Comparison of ENCODE assay signal across 20 mouse cellular contexts in genomic region chr5:72696491-72696890, GRCm38 (mm10). TPM values are rescaled to one million over a fixed set of nuclear protein-coding genes. Genes with fewer than 3 reads are reported as not detected.
DNase-seq lines count a peak whose midpoint lies in the region; ATAC-seq lines count a peak whose summit lies in the region.
"Had no signal": no experiment of that assay in that cellular context is flagged by ENCODE, and none has a peak within 500 bp of the region (broad histone marks: within the 10 kb centered on the region; RNA-seq: fewer than 3 reads in every experiment).

No protein-coding gene starts in this region.

- no peak overlapping the region for H3K4me2 ChIP-seq in neural tube, embryonic 14.5 days (ENCODE audit: low read depth, low read length)
- H3K4me2 ChIP-seq in heart, embryonic 11.5 days, result no peak overlapping the region
- H3K4me2 ChIP-seq: lung, embryonic 15.5 days; midbrain, embryonic 12.5 days; neural tube, embryonic 13.5 days had no signal

- no peak overlapping the region for H3K9ac ChIP-seq in neural tube, embryonic 14.5 days (replicated peaks; ENCODE audit: low read depth, low read length)
- H3K9ac ChIP-seq in heart, embryonic 11.5 days (ENCODE audit: low read depth, low read length), result no peak overlapping the region
- H3K9ac ChIP-seq: lung, embryonic 15.5 days; midbrain, embryonic 12.5 days; neural tube, embryonic 13.5 days had no signal

- H3K4me3 ChIP-seq in neural tube, embryonic 14.5 days (ENCODE audit: low read depth, low read length), result no peak overlapping the region
- no peak overlapping the region for H3K4me3 ChIP-seq in heart, embryonic 11.5 days (ENCODE audit: low read depth, low read length)
- H3K4me3 ChIP-seq: lung, embryonic 15.5 days; midbrain, embryonic 12.5 days; neural tube, embryonic 13.5 days had no signal

- no peaks in the 10 kb centered on the region for H3K4me1 ChIP-seq in neural tube, embryonic 14.5 days (ENCODE audit: control insufficient read depth, insufficient read depth, low read length)
- no peaks in the 10 kb centered on the region for H3K4me1 ChIP-seq in heart, embryonic 11.5 days (ENCODE audit: control insufficient read depth, insufficient read depth, low read length)
- H3K4me1 ChIP-seq: lung, embryonic 15.5 days had no signal

- ATAC-seq in neural tube, embryonic 14.5 days (ENCODE audit: low read depth), result peak; percentile 34; the same call in 1 of the 2 replicates
- ATAC-seq in megakaryocyte progenitor cell, adult 5-6 weeks (replicated peaks; ENCODE audit: poor library complexity), result no peak
- ATAC-seq in heart, embryonic 11.5 days (replicated peaks; ENCODE audit: insufficient number of reproducible peaks, low FRiP score, low TSS enrichment), result no peak
- ATAC-seq: Patski had no signal

- H3K27me3 ChIP-seq in neural tube, embryonic 14.5 days (ENCODE audit: control insufficient read depth, insufficient read depth, low read length), result no peaks in the 10 kb centered on the region
- no peaks in the 10 kb centered on the region for H3K27me3 ChIP-seq in heart, embryonic 11.5 days (ENCODE audit: control insufficient read depth, insufficient read depth, low read length)
- H3K27me3 ChIP-seq: lung, embryonic 15.5 days; neural tube, embryonic 13.5 days; Patski had no signal

- no peaks in the 10 kb centered on the region for H3K36me3 ChIP-seq in neural tube, embryonic 14.5 days (ENCODE audit: control insufficient read depth, insufficient read depth, low read length)
- H3K36me3 ChIP-seq in heart, embryonic 11.5 days (ENCODE audit: control insufficient read depth, insufficient read depth, low read length), result no peaks in the 10 kb centered on the region
- H3K36me3 ChIP-seq: lung, embryonic 15.5 days; midbrain, embryonic 12.5 days; neural tube, embryonic 13.5 days had no signal

- WGBS in neural tube, embryonic 14.5 days, result 54% methylated on average over 13 of the region's 13 CpGs
- WGBS in heart, embryonic 11.5 days (ENCODE audit: insufficient replicate concordance), result 79% methylated on average over 13 of the region's 13 CpGs

- no peak overlapping the region for H3K27ac ChIP-seq in neural tube, embryonic 14.5 days (ENCODE audit: low read depth, low read length)
- H3K27ac ChIP-seq in heart, embryonic 11.5 days (ENCODE audit: low read depth, low read length), result no peak overlapping the region
- H3K27ac ChIP-seq: lung, embryonic 15.5 days; midbrain, embryonic 12.5 days; neural tube, embryonic 13.5 days had no signal

- no peaks in the 10 kb centered on the region for H3K9me3 ChIP-seq in neural tube, embryonic 14.5 days (ENCODE audit: control insufficient read depth, low read length)
- H3K9me3 ChIP-seq in heart, embryonic 11.5 days (replicated peaks; ENCODE audit: control insufficient read depth, low read length), result no peaks in the 10 kb centered on the region
- H3K9me3 ChIP-seq: lung, embryonic 15.5 days; midbrain, embryonic 12.5 days; neural tube, embryonic 13.5 days had no signal

- DNase-seq in left cerebral cortex, adult 18-20 months (ENCODE audit: low spot score in 2 of 2), result peak; percentile 14 to 37
- no peak for DNase-seq in left cerebral cortex, adult 11 months (ENCODE audit: low spot score)
- peak; percentile 11 to 42 for DNase-seq in frontal cortex, adult 2 months (ENCODE audit: extremely low spot score in 1 of 2, low spot score in 1 of 2)
- peak; percentile 33 for DNase-seq in layer of hippocampus, adult 9-10 months (ENCODE audit: low spot score)
- DNase-seq in gastrocnemius, postnatal 25 days, result no peak
- DNase-seq: adrenal gland, postnatal 36 days; cerebellum, adult 2 months; heart, adult 18-20 months; kidney, adult 18-20 months had no signal

RNA-seq across cellular contexts. Expression of gene Nipal1, which starts 48.9 kb away (rescaled TPM):
- total RNA-seq in left cerebral cortex, adult 18-20 months (2021), result not detected
- 0.02 and 0.13 TPM in 2 replicates for polyA plus RNA-seq in frontal cortex, adult 2 months (2012; rRNA removed)
- 0.50 and 1.2 TPM in 2 replicates for polyA plus RNA-seq in neural tube, embryonic 14.5 days (2014; fragmentation: Nextera tagmentation; extraction: Ambion mirVana)
- total RNA-seq in megakaryocyte progenitor cell, adult 5-6 weeks (2015), result not detected in 2 replicates
- total RNA-seq in megakaryocyte progenitor cell, adult 5-6 weeks (2017), result 1.3 TPM in 1 of 2 replicates, not detected in the other
- polyA plus RNA-seq in heart, embryonic 11.5 days (2014; fragmentation: Nextera tagmentation; extraction: Ambion mirVana), result 0.04 and 0.61 TPM in 2 replicates
- total RNA-seq in gastrocnemius, postnatal 25 days (2021), result not detected
- total RNA-seq: heart, adult 18-20 months; heart, postnatal 25 days had no signal
- polyA plus RNA-seq: cerebellum, adult 2 months had no signal

RNA-seq across cellular contexts. Expression of gene Cnga1, which starts 52.4 kb away (rescaled TPM):
- not detected for total RNA-seq in left cerebral cortex, adult 18-20 months (2021)
- not detected in 2 replicates for polyA plus RNA-seq in frontal cortex, adult 2 months (2012; rRNA removed)
- not detected in 2 replicates for polyA plus RNA-seq in neural tube, embryonic 14.5 days (2014; fragmentation: Nextera tagmentation; extraction: Ambion mirVana)
- total RNA-seq in megakaryocyte progenitor cell, adult 5-6 weeks (2015), result not detected in 2 replicates
- not detected in 2 replicates for total RNA-seq in megakaryocyte progenitor cell, adult 5-6 weeks (2017)
- not detected in 2 replicates for polyA plus RNA-seq in heart, embryonic 11.5 days (2014; fragmentation: Nextera tagmentation; extraction: Ambion mirVana)
- not detected for total RNA-seq in gastrocnemius, postnatal 25 days (2021)
- total RNA-seq: adrenal gland, postnatal 36 days; heart, postnatal 25 days had no signal
- polyA plus RNA-seq: cerebellum, adult 2 months; embryonic facial prominence, embryonic 11.5 days; forebrain, embryonic 11.5 days; limb, embryonic 11.5 days; midbrain, embryonic 12.5 days; neural tube, embryonic 13.5 days had no signal

RNA-seq across cellular contexts. Expression of gene Txk, which starts 56.1 kb away (rescaled TPM):
- under 1 TPM; 0.19 to 0.35 TPM for total RNA-seq in left cerebral cortex, adult 18-20 months (2021)
- polyA plus RNA-seq in frontal cortex, adult 2 months (2012; rRNA removed), result 0.34 and 0.40 TPM in 2 replicates
- polyA plus RNA-seq in neural tube, embryonic 14.5 days (2014; fragmentation: Nextera tagmentation; extraction: Ambion mirVana), result 0.12 and 0.22 TPM in 2 replicates
- 0.57 and 1.2 TPM in 2 replicates for total RNA-seq in megakaryocyte progenitor cell, adult 5-6 weeks (2015)
- 0.08 and 0.41 TPM in 2 replicates for total RNA-seq in megakaryocyte progenitor cell, adult 5-6 weeks (2017)
- polyA plus RNA-seq in heart, embryonic 11.5 days (2014; fragmentation: Nextera tagmentation; extraction: Ambion mirVana), result 0.04 TPM in 1 of 2 replicates, not detected in the other
- total RNA-seq in gastrocnemius, postnatal 25 days (2021), result under 1 TPM in 1 of 2 experiments, not detected in 1; 0.11 TPM
- polyA plus RNA-seq: forebrain, embryonic 11.5 days had no signal

Comparison
In these comparisons a context has a peak if more than half of its experiments do, and no peak if none do; other contexts are left out.
1. DNase-seq: peak in left cerebral cortex, adult 18-20 months (2 of 2), frontal cortex, adult 2 months (2 of 2) and layer of hippocampus, adult 9-10 months (single experiment); none in left cerebral cortex, adult 11 months (single experiment) and gastrocnemius, postnatal 25 days (single experiment).